Mouse (Mus musculus): ENCODE results near the gene Tagln2.

Gene Tagln2

DNA sequence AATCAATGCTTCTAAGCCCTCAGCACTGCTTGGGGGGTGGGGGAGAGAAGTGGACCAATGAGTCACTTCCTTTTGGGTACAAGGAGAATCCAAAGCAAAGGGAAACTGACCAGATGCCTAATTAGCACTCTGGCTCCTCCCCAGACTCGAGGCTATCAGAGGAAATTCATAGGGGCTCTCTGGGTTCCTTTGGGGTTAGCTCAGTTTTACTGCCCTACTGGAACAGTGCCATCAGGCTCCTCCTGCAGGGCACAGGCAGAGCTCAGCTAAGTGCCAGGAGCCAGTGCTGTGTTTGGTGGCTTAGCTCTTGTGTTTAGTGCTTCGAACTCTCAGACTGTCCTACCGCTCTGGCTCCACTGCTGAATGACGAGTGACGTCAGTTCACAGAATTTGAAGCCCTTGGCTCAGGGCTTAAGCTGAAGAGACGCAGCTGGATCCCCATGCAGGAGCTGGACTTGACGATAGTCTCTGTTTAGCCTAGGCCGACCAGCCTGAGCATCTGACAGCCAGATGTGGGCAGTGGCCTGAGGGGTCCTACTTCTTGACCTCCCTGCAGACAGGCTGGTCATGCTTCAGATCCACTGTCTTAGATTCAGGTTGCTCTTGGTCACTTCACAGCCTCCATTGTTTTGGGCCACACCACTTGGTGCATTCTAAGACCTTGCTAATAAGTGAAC, 30.8 kb downstream of the Tagln2 start:
- no peak for DNase-seq

DNA sequence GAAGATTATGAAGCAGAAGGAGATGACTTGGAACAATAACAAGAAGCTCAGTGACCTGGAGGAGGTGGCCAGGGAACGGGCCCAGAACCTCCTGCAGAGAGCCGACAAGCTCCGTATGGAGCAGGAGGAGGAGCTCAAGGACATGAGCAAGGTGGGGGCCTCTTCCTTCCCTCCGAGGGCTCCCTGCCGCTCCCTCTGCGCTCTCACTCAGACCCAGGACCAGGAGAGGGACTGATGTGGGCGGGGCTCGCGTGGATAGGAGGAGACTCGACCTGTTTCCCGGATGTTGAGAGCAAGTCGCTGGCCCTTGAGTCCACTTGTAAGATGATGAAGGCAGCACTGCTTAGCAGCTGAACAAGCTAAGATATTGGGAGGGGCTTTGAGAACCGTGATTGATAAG, 32.7 kb downstream of the Tagln2 start:
- DNase-seq, result peak; percentile 55

DNA sequence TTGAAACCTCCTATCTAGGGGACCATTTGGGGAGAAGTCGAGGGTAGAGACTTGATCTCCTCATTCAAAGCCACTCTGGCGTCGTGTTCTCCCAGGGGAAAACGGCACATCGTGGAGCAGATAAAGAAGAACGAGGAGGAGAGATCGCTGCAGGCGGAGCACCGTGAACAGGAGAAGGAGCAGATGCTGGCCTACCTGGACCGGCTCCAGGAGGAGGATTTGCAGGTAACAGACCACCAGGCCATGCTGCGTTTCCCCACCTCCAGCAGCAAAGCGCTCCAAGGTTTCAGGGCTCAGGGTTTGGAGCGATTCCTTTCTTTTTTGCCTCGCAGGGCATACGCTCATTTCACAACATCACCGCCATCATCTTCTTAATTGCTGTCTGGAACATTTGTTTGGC, 35.3 kb downstream of the Tagln2 start:
- no peak for DNase-seq

DNA sequence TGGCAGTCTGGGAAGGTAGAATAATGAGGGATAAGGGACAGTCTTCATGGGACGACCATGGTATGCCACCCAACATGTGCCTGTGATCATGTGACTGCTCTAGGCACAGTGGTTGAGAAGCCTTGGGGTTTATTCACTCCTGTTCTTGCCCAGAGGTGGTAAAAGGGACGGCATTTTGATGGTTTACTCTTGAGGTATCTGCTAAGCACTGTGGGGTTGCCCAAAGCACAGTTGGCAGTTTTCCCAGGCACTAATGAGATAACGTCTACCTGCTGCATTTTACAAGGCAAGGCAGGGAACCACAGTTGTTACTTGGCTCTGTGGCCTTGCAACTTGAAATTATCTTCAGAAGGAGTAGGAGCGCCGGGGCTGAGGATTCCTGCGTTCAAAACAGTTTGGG, 40.0 kb downstream of the Tagln2 start:
- no peak for DNase-seq

DNA sequence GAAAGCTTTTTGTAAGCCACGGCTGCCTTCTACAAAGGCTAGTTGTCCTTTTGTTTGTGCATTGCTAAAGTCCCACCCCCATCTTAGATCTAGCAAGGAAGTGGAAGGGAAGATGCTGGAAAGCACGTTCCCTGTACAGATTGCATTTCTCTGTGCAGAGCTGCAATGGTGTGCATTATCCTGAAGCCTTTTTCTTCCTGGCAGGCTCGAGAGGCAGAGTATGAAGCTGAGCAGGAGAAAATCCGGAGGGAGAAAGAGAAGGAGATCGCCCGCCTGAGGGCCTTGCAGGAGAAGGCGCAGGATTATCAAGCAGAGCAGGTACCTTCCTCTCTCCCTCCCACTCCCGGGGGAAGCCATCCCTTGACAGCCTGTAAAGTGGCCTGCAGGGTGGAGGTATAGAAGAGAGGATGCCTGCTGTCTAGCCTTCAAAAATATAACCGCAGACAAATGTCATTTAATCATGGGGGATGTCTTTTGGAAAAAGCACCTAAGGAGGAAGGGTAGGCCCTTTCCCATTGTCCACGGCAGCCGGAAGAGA, 40.5 kb downstream of the Tagln2 start:
- DNase-seq, result no peak

DNA sequence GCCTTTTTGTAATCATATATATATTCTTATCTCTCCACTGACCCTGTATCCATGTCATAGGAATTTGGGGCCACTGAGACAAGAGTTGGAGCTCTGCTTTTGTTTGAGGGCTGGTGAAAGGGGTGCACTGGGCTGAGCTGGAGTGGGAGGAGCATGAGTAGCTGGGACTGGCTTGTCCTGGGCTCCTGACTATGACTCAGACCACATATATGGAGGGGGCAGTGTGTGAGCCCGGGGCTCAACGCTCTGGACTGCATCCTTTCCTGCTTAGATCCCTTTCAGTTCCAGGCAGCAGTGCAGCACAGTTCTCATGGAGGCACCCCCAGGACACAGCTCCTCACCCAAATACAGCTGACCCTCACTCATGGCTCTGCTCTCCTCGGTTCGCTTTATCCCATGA, 46.2 kb downstream of the Tagln2 start:
- no peak for DNase-seq

DNA sequence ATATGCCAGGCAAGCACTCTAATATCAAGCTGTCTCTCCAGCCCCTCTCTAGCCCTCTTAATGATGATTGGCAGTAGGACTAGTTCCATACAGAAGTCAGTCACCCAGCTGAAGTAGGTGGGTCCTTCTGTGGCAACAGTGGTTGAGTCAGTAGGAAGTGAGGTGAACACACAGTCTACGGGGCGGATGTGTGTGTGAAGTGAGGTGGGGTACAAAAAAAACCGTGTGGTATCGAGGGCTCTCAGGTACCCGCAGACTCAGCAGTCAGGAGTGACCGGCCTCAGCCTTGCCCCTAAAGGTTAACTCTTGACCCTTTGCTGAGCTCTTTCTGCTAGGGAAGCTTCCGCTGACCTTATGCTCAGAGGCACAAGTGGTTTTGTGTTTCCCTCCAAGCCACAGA, 48.7 kb downstream of the Tagln2 start:
- no peak for DNase-seq

DNA sequence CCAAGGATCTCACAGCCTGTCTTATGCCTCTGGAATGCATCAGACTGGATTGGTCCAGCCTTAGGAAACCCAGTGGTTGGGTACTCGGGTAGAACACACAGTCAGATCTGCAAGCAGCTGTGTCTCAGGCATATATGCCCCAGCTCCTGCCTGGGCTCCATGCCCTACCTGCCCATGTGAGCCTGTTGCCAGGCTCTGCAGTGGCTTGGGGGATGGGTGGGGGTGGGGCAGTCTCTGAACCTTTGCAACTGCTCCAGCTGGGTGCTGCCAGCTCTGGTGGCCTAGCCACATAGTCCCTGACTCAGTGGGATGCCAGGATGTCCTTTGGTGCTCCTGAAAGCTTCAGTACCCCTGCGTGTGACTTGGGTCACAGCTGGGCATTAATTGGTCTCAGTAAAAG, 49.5 kb downstream of the Tagln2 start:
- no peak for DNase-seq

DNA sequence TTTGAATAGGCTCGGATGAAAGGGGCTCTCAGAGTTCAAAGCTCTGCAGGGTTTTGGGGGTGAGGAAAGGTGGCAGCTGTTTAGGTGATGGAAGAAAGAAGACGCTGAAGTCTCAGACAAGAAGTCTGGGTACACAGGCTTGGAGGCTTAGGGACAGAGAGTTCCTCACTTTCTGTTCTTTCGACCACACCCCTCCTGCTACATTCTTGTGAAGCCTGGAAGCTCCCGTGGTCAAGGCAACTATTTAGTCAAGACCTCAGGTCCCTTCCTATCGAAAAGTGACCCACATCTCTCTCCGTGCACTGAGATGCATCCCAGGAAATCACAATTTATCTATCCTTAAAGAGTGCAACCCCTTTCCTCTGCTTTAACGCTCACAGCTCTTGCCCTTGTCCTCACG, 49.9 kb downstream of the Tagln2 start:
- DNase-seq, result no peak

DNA sequence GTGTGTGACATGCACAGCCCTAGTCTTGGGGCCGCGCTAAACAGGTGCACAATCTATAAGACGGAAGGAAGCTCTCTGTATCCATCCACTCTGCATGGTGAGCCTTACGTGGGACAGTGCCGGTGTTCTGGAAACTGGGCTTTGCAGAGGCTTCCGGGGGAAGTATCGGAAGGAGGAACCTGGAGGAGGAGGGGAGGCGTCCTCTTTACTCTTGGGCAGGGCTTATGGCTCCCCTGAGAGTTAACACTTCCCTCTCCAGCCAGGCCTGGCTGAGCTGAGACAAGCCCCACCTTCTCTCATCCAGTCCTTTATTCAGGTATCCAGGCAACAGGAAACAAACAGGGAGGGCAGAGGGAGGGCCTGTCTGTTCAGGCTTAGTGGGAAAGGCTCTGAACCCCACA, 50.7 kb downstream of the Tagln2 start:
- DNase-seq, result peak; percentile 63

DNA sequence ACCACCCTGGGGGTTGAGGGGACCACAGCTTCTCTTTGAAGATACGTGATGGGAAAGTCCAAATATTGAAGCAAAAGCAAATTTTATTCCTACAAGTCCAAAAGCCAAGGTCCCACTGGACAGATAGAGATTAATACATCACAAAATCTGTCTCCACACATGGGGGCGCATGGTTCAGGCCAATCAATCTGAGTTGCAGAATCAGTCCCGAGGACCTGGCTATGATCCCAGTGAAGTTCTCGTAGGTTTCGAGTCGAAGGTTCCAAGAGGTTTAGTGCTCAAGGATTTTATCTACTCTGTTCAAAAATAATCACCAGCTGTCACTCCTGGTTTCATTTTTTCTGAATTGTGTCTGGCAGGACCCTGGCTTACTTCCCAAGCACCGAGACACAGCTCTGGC, 51.2 kb downstream of the Tagln2 start:
- no peak for DNase-seq

DNA sequence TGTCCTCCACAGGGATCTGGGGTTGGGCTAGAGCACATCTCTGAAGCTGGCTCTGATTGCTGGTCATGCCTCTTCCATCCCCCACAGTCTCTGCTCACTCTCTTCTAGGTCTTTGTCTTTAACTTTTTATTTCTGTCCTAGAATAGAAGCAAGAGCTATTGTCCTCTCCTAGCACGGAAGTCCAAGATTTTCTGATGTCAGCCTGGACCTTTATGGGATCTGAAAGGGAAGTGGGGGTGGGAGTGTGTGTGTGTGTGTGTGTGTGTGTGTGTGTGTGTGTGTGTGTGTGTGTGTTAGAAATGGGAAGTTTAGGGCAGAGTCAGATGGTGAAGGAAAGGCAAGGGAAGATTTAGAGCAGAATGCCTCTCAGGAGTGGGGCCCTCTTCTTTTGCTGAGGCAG, 52.8 kb downstream of the Tagln2 start:
- no peak for DNase-seq

DNA sequence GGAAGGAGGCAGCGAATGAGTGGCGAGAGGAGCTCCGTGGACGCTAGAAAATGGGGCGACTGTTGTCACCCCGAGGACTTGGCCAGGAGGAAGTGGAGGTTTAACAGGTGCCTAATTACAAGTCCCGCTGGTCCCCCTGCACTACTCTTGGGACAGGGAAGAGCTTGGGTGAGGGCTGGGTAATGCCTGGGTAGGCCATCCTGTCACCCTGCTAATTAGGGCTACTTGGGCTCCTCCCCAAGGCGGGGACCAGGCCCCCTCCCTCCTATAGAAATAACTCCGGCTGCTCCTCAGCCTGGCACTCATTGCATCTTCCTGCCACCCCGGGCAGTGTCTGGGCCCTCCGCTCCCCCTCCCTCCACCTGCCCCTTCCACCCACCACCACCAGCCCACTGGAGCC, 55.8 kb downstream of the Tagln2 start, which contains the start of gene Vsig8:
TSS of gene Vsig8 (plus strand) at position 301 of the 400 bp plus-strand sequence.
- no peak for DNase-seq

Measured in lung, postnatal 14 days (tissue).